ENCODE assay signal across 8 mouse cellular contexts in the genomic region with DNA sequence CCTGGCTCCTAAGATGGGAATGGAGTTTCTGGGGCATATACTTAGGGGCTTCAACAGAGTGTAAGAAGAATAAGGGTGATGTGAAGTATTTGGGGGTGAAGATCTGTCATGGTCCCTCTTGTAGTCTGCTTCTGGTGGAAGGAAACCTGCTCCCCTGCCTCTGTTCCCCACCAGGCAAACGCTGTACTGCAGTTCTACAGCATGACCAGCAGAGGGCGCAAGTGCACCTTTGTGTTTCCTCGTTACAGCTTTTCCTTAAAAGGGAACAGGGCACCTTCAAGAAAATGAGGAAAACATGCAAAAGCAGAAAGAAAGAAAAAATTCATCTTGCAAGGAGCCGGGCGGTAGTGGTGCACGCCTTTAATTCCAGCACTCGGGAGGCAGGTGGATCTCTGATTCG. TPM values are rescaled to one million over a fixed set of nuclear protein-coding genes. Genes with fewer than 3 reads are reported as not detected.
A peak's percentile ranks its signal among the peaks of the same experiment; 100 is the strongest.
DNase-seq lines count a peak whose midpoint lies in the region; ATAC-seq and TF ChIP-seq lines count a peak whose summit lies in the region.

No protein-coding gene starts in this region.

- no peaks in the 10 kb centered on the region for H3K9me3 ChIP-seq in limb, embryonic 11.5 days (ENCODE audit: control insufficient read depth, low read length)
- no peaks in the 10 kb centered on the region for H3K9me3 ChIP-seq in neural tube, embryonic 12.5 days

- no peaks in the 10 kb centered on the region for H3K4me1 ChIP-seq in kidney, adult 2 months (ENCODE audit: control insufficient read depth, insufficient read depth, low read length)
- 0 out of 2 replicates have a peak, but pooled peaks cover 4% of the 10 kb centered on the region for H3K4me1 ChIP-seq in limb, embryonic 11.5 days (ENCODE audit: control insufficient read depth, insufficient read depth, low read length)
- H3K4me1 ChIP-seq in neural tube, embryonic 12.5 days, result peaks cover 17% of the 10 kb centered on the region; the same call in 1 of the 2 replicates

- DNase-seq in kidney, adult 2 months, result peak; percentile 45
- DNase-seq in kidney, adult 11 months, result no peak
- no peak for DNase-seq in Patski (ENCODE audit: low read depth, low spot score)
- peak; percentile 81 to 87 for DNase-seq in cerebellum, postnatal 10 days
- peak; percentile 88 for DNase-seq in limb, embryonic 11.5 days (ENCODE audit: low spot score)
- DNase-seq in thymus, postnatal 14 days, result peak; percentile 53

- 16% methylated on average over 8 of the region's 8 CpGs for WGBS in kidney, adult 2 months
- 16% methylated on average over 8 of the region's 8 CpGs for WGBS in limb, embryonic 11.5 days
- 19% methylated on average over 8 of the region's 8 CpGs for WGBS in neural tube, embryonic 12.5 days

- TF ChIP-seq CTCF in kidney, adult 2 months (conservative IDR thresholded peaks at IDR 0.05; ENCODE audit: insufficient read depth, insufficient read length, low read depth, low read length), result peak; percentile 98
- TF ChIP-seq CTCF in Patski (IDR thresholded peaks at IDR 0.05), result peak; percentile 97

- no peak overlapping the region for H3K4me3 ChIP-seq in kidney, adult 2 months (ENCODE audit: insufficient read depth, low read depth, low read length)
- H3K4me3 ChIP-seq in limb, embryonic 11.5 days (ENCODE audit: low read depth, low read length), result no peak overlapping the region
- H3K4me3 ChIP-seq in neural tube, embryonic 12.5 days, result no peak overlapping the region

- H3K4me2 ChIP-seq in limb, embryonic 11.5 days (ENCODE audit: low read depth, severe bottlenecking), result no peak overlapping the region
- no peak overlapping the region for H3K4me2 ChIP-seq in neural tube, embryonic 12.5 days (replicated peaks)

- in situ Hi-C loops in Patski (cut with MboI; ENCODE audit: low pct_unique_long_range_greater_than_20kb), result loop anchor here (5.0 to 25.0 kb wide), 4 partner anchors 53 to 383 kb away; no protein-coding TSS in a partner anchor

- H3K36me3 ChIP-seq in kidney, adult 2 months (ENCODE audit: control insufficient read depth, insufficient read depth, low read length), result no peaks in the 10 kb centered on the region
- no peaks in the 10 kb centered on the region for H3K36me3 ChIP-seq in limb, embryonic 11.5 days (ENCODE audit: control insufficient read depth, insufficient read depth, low read length)
- no peaks in the 10 kb centered on the region for H3K36me3 ChIP-seq in neural tube, embryonic 12.5 days

- no peak for TF ChIP-seq POLR2A in kidney, adult 2 months (IDR thresholded peaks at IDR 0.05; ENCODE audit: low read depth, low read length)

- no peaks in the 10 kb centered on the region for H3K27me3 ChIP-seq in kidney, adult 2 months (replicated peaks; ENCODE audit: control insufficient read depth, insufficient read depth, low read length)
- H3K27me3 ChIP-seq in Patski, result peaks cover 7% of the 10 kb centered on the region
- H3K27me3 ChIP-seq in limb, embryonic 11.5 days (ENCODE audit: control insufficient read depth, insufficient read depth, low read length), result no peaks in the 10 kb centered on the region
- H3K27me3 ChIP-seq in neural tube, embryonic 12.5 days (replicated peaks), result no peaks in the 10 kb centered on the region

- no peak overlapping the region for H3K27ac ChIP-seq in kidney, adult 2 months (ENCODE audit: insufficient read depth, low read depth, low read length)
- H3K27ac ChIP-seq in limb, embryonic 11.5 days (replicated peaks; ENCODE audit: low read depth, low read length), result no peak overlapping the region
- no peak overlapping the region for H3K27ac ChIP-seq in neural tube, embryonic 12.5 days

- CTCF ChIA-PET in Patski (lab: Charles Lee), result interaction anchor here (1.6 kb wide), 1 partner anchor 222 kb away, joined by 3 read pairs; no protein-coding TSS in a partner anchor

- no peak overlapping the region for H3K9ac ChIP-seq in limb, embryonic 11.5 days (ENCODE audit: low read length)
- H3K9ac ChIP-seq in neural tube, embryonic 12.5 days, result no peak overlapping the region

- POLR2A ChIA-PET in Patski (lab: Charles Lee), result no interaction called here

- no peak for ATAC-seq in Patski
- peak; percentile 58 for ATAC-seq in granulocyte monocyte progenitor cell, adult 5-6 weeks (replicated peaks; ENCODE audit: poor library complexity, severe bottlenecking)
- ATAC-seq in limb, embryonic 11.5 days (ENCODE audit: insufficient number of reproducible peaks, low FRiP score, low TSS enrichment, low read depth), result no peak
- ATAC-seq in neural tube, embryonic 12.5 days (ENCODE audit: low FRiP score, low read depth), result peak; percentile 19; the same call in 1 of the 2 replicates

RNA-seq across cellular contexts. Expression of a gene that starts 25.5 kb away (rescaled TPM):
- polyA plus RNA-seq in kidney, adult 2 months (2012; rRNA removed), result 1.5 and 1.7 TPM in 2 replicates
- not detected for polyA plus RNA-seq in Patski (2021)
- 0.21 and 1.3 TPM in 2 replicates for total RNA-seq in granulocyte monocyte progenitor cell, adult 5-6 weeks (2014; fragmentation: Nextera tagmentation)
- not detected in 2 replicates for total RNA-seq in granulocyte monocyte progenitor cell, adult 5-6 weeks (2017)
- 3.6 and 3.9 TPM in 2 replicates for polyA plus RNA-seq in limb, embryonic 11.5 days (2014; fragmentation: Nextera tagmentation; extraction: Ambion mirVana)
- polyA plus RNA-seq in neural tube, embryonic 12.5 days (2016; fragmentation: Nextera tagmentation; extraction: Ambion mirVana), result 4.7 and 5.3 TPM in 2 replicates

RNA-seq across cellular contexts. Expression of a gene that starts 36.0 kb away (rescaled TPM):
- polyA plus RNA-seq in kidney, adult 2 months (2012; rRNA removed), result 15.5 and 16.3 TPM in 2 replicates
- 17.1 TPM for polyA plus RNA-seq in Patski (2021)
- 4.6 and 7.0 TPM in 2 replicates for total RNA-seq in granulocyte monocyte progenitor cell, adult 5-6 weeks (2014; fragmentation: Nextera tagmentation)
- total RNA-seq in granulocyte monocyte progenitor cell, adult 5-6 weeks (2017), result 8.4 and 15.7 TPM in 2 replicates
- polyA plus RNA-seq in limb, embryonic 11.5 days (2014; fragmentation: Nextera tagmentation; extraction: Ambion mirVana), result 50.2 and 50.5 TPM in 2 replicates
- polyA plus RNA-seq in neural tube, embryonic 12.5 days (2016; fragmentation: Nextera tagmentation; extraction: Ambion mirVana), result 47.5 and 48.4 TPM in 2 replicates

RNA-seq across cellular contexts. Expression of a gene that starts 56.1 kb away (rescaled TPM):
- 584 and 709 TPM in 2 replicates for polyA plus RNA-seq in kidney, adult 2 months (2012; rRNA removed)
- polyA plus RNA-seq in Patski (2021), result 0.05 TPM
- total RNA-seq in granulocyte monocyte progenitor cell, adult 5-6 weeks (2014; fragmentation: Nextera tagmentation), result not detected in 2 replicates
- total RNA-seq in granulocyte monocyte progenitor cell, adult 5-6 weeks (2017), result 0.04 and 0.67 TPM in 2 replicates
- polyA plus RNA-seq in limb, embryonic 11.5 days (2014; fragmentation: Nextera tagmentation; extraction: Ambion mirVana), result not detected in 2 replicates
- polyA plus RNA-seq in neural tube, embryonic 12.5 days (2016; fragmentation: Nextera tagmentation; extraction: Ambion mirVana), result 0.27 and 0.55 TPM in 2 replicates

Comparison
In these comparisons a context has a peak if more than half of its experiments do, and no peak if none do; other contexts are left out.
1. DNase-seq: peak in kidney, adult 2 months (single experiment), cerebellum, postnatal 10 days (2 of 2), limb, embryonic 11.5 days (single experiment) and thymus, postnatal 14 days (single experiment); none in kidney, adult 11 months (single experiment) and Patski (single experiment).
2. ATAC-seq: peak in granulocyte monocyte progenitor cell, adult 5-6 weeks (single experiment) and neural tube, embryonic 12.5 days (single experiment); none in Patski (single experiment) and limb, embryonic 11.5 days (single experiment).
3. RNA of a gene that starts 56.1 kb away (polyA plus RNA-seq): 584 to 709 TPM in kidney, adult 2 months; 0.27 to 0.55 TPM in neural tube, embryonic 12.5 days, 0.05 TPM in Patski (single experiment) and not detected in limb, embryonic 11.5 days; every median in the first group is over 100 times any median in the second.